Mouse (Mus musculus) forebrain, embryonic 14.5 days (tissue): ENCODE measurements around the gene 9930021J03Rik. TPM values are rescaled to one million over a fixed set of nuclear protein-coding genes. Genes with fewer than 3 reads are reported as not detected.

ENCODE experiments used
- ATAC-seq: fragments of 200-750 bp; cut with Nextera tagmentation; 2 replicates; pipeline ENCODE4 v1.8.0; 2017; ENCODE audit warnings: mild to moderate bottlenecking, moderate library complexity
- DNase-seq: peaks from one replicate; pipeline ENCODE4 v3.0.0-alpha.2; 2015; ENCODE audit warnings: low spot score
- H3K27ac ChIP-seq: fragments of 300-500 bp; sonication (generic); 2 replicates; pipeline ENCODE4 v1.5.1; 2014; ENCODE audit warnings: low read depth, mild to moderate bottlenecking, control low read depth, low read length, moderate library complexity
- H3K27me3 ChIP-seq: fragments of 300-500 bp; sonication (generic); replicated peaks from 2 replicates; pipeline ENCODE4 v1.6.1; 2014; ENCODE audit warnings: low read length, control low read depth, mixed read lengths; ENCODE audit not compliant: control insufficient read depth, insufficient read depth
- H3K36me3 ChIP-seq: fragments of 300-500 bp; sonication (generic); 2 replicates; pipeline ENCODE4 v1.6.1; 2014; ENCODE audit warnings: low read length, control low read depth; ENCODE audit not compliant: control insufficient read depth, insufficient read depth
- H3K4me1 ChIP-seq: fragments of 300-500 bp; sonication (generic); 2 replicates; pipeline ENCODE4 v1.6.1; 2014; ENCODE audit warnings: antibody characterized with exemption, low read length, control low read depth; ENCODE audit not compliant: control insufficient read depth, insufficient read depth
- H3K4me2 ChIP-seq: fragments of 300-500 bp; sonication (generic); 2 replicates; pipeline ENCODE4 v1.6.1; 2014; ENCODE audit warnings: mild to moderate bottlenecking, control low read depth, low read length
- H3K4me3 ChIP-seq: fragments of 300-500 bp; sonication (generic); 2 replicates; pipeline ENCODE4 v1.5.1; 2014; ENCODE audit warnings: low read depth, low read length, control low read depth
- H3K9ac ChIP-seq: fragments of 300-500 bp; sonication (generic); 2 replicates; pipeline ENCODE4 v1.6.1; 2014; ENCODE audit warnings: mild to moderate bottlenecking, low read length, control low read depth, moderate library complexity
- H3K9me3 ChIP-seq: fragments of 300-500 bp; sonication (generic); replicated peaks from 2 replicates; pipeline ENCODE4 v1.6.1; 2016; ENCODE audit warnings: low read length, control low read depth, mixed read lengths; ENCODE audit not compliant: control insufficient read depth
- WGBS: fragments of 180-500 bp; shearing (Covaris S2); extraction: QIAGEN DNeasy Blood & Tissue Kit; methylation state at CpG from one replicate; pipeline ENCODE4 v1.1.7; 2014; 5-methylcytosine and 5-hydroxymethylcytosine counted together
- polyA plus RNA-seq: library from polyadenylated mRNA; unstranded; fragments of >200 nt; fragmentation: Nextera tagmentation; extraction: Ambion mirVana; gene quantifications from 2 replicates; pipeline ENCODE4 v1.2.1, GENCODE M21; 2014

The 9930021J03Rik gene
- polyA plus RNA-seq, 1 experiment from 2014 or later, result 10.0 TPM

DNA sequence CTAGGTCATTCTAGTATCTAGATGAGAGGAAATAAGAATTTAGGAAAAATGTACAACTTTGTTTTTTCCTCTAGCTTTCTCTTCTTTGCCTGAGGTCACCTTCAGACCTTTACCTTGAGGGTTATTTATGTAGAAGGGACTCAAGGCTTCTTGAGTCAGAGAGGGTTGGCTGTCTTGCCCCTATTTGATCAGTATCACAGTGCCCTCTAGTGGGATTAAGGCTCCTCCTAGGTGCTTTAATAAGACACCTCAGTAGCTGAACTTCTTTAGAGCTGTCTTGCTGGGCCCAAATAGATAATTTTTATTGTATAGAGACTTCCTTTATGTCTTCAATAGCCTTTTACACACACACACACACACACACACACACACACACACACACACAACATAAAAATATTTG, 15.2 kb upstream of the 9930021J03Rik start:
- ATAC-seq (peak; percentile 46; the same call in 1 of the 2 replicates), DNase-seq (peak; percentile 86)
- H3K4me3 ChIP-seq, result no peak overlapping the region

DNA sequence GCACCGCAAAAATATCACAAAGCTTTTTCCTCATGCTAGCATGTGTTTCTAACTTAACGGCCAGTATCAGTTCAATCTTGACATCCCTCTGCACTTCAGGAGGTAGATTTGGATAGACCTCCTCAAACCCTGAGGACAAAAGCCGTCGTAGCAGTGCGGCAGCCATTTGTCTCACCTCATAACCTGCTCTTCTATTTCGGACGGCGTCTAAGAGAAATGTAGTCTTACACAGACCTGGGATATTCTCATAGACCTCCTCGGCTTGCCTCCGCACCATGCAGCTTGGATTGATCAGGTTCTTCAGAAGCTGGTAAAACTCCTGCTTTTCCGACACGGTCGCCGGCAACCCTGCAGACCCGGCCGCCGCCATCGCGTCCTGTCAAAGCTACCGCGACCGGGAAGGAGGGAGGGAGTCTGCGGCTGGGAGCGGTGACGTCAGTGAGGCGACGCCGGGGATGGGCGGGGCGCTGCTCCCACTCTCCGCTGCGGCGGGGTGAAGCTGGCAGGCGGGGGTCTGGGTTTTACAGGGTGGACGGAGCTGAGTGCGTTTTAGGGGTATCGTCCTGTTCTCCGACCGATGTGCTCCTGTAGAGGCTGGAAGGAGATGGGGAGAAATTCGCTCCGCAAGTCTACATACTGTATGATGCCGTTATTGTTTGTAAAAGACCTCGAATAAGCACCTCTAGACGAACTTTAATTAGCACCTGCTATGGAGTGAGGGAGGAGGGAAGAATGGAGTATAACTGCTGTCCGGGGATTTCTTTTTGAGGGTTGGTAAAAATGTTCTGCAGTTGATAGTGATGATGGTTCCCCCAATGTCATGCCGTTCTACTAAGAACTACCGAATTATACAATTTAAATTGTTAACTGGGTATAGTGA, 7.0 kb upstream of the 9930021J03Rik start, which contains the start of gene Ranbp6:
Gene Ranbp6 (minus strand): TSS at position 394 of the 880 bp plus-strand sequence.
- Histone ChIP-seq H3K4me1 (peaks cover 17% of the 10 kb centered on the region), H3K9me3 (no peaks in the 10 kb centered on the region), H3K27me3 (no peaks in the 10 kb centered on the region), H3K9ac (peak within 1 kb of the TSS; percentile 85), H3K27ac (0 out of 2 replicates have a peak within 1 kb of the TSS, but pooled peaks have one; percentile 29), H3K4me3 (peak within 1 kb of the TSS; percentile 81), H3K36me3 (peaks cover 25% of the 10 kb centered on the region), H3K4me2 (peak within 1 kb of the TSS; percentile 86)
- ATAC-seq (peak; percentile 97), DNase-seq (peak; percentile 93)
- WGBS, result 1% methylated on average over 47 of the region's 47 CpGs

More for the DNA sequence above, 15.2 kb upstream of the 9930021J03Rik start:
- H3K4me1 ChIP-seq, result no peaks in the 10 kb centered on the region
- H3K4me2 ChIP-seq, result no peak overlapping the region
- no peak overlapping the region for H3K9ac ChIP-seq
- H3K27ac ChIP-seq, result no peak overlapping the region
- H3K27me3 ChIP-seq, result no peaks in the 10 kb centered on the region
- H3K36me3 ChIP-seq, result no peaks in the 10 kb centered on the region
- no peaks in the 10 kb centered on the region for H3K9me3 ChIP-seq

DNA sequence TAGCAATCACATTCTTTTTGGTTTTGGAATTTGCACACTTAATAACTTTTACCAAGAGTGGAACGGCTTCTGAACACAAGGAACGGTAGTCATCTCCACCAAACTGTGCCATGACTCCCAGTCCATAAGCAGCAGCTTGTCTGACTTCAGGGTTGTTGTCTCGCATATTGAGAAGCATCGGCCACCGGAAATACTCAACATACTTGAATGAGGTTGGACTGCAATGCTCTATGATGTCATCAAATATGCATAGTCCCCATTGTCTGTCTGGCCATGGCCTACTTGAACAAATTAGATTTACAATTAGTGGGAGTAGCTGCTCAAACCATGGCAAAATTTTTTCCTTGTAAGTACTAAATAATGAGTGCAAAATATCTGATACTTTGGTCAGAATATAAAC, 4.2 kb upstream of the 9930021J03Rik start:
- 92% methylated on average over 5 of the region's 5 CpGs for WGBS
- no peak for ATAC-seq
- peaks cover 17% of the 10 kb centered on the region for H3K4me1 ChIP-seq

DNA sequence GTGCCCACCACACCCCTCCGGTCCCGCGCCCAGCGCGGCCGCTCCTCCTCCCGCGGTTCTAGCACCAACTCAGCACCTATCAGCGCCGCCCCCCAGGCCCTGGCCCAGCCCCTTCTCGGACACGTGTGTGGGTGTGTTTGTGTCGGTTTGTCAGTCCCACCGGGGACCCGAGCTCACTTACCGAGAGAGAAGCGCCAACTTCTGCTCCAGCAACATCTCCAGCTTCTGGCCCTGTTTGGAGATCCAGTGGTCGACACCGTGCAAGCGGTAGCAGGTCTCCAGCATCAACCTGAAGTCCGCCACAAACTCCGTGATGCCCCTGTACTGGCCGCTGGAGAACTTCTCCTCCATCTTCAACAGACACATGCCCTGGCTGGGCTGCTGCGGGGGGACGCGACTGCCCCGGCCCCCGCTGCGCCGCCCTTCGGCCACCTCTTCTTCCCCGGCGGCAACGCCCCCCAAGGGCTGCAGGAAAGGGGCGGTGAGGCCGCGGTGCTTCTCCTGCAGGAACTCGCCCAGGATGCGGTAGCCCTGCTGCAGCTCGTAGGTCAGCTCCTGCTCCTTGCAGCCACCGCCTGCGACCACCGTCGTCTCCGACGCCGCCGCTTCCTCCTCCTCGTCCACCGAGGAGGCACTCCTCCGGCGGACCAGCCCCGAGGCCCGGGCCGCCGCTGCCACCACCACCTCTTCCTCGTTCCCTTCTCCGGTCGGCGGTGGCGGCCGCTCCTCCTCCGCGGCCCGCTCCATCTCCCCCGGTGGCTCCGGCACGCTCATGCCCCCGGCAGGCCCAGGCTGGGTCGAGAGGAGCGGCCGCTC, 480 bp downstream of the 9930021J03Rik start:
- Histone ChIP-seq H3K27ac (peak overlapping the region; percentile 97), H3K27me3 (no peaks in the 10 kb centered on the region), H3K4me3 (peak overlapping the region; percentile 96), H3K9ac (peak overlapping the region; percentile 89), H3K4me1 (peaks cover 8% of the 10 kb centered on the region), H3K9me3 (no peaks in the 10 kb centered on the region), H3K4me2 (peak overlapping the region; percentile 93), H3K36me3 (peaks cover 14% of the 10 kb centered on the region)
- WGBS, result under 1% methylated on average over 67 of the region's 72 CpGs
- DNase-seq, result peak; percentile 61
- peak; percentile 27 for ATAC-seq

More for the DNA sequence above, 4.2 kb upstream of the 9930021J03Rik start:
- H3K36me3 ChIP-seq, result peaks cover 25% of the 10 kb centered on the region
- H3K9me3 ChIP-seq, result no peaks in the 10 kb centered on the region
- H3K4me3 ChIP-seq, result no peak overlapping the region
- H3K27ac ChIP-seq, result no peak overlapping the region
- H3K4me2 ChIP-seq, result no peak overlapping the region
- no peak for DNase-seq
- no peak overlapping the region for H3K9ac ChIP-seq
- no peaks in the 10 kb centered on the region for H3K27me3 ChIP-seq

DNA sequence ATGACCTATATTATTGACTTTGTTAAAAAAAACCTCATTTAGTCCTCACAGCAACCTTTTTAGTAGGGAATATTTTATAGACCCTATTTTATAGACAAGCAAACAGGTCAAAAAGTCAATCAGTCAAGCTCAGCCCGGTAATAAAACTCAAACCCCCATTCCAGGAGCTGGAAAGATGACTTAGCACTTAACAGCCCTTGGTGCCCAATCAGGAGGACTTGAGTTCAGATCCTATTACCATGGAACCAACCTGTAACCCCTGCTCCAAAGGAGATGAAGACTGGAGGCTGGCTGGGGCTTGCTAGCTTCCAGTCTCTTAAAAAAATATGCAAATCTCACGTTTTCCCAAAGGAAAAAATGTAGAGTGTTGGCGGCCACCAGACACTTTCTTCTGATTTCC, 1.8 kb downstream of the 9930021J03Rik start:
- ATAC-seq (no peak), DNase-seq (no peak)
- Histone ChIP-seq H3K4me2 (peak overlapping the region; percentile 93), H3K4me3 (peak overlapping the region; percentile 21; the same call in 1 of the 2 replicates), H3K9me3 (no peaks in the 10 kb centered on the region), H3K4me1 (peaks cover 7% of the 10 kb centered on the region), H3K27me3 (no peaks in the 10 kb centered on the region), H3K36me3 (peaks cover 1% of the 10 kb centered on the region; the same call in 1 of the 2 replicates), H3K27ac (no peak overlapping the region), H3K9ac (0 out of 2 replicates have a peak overlapping the region, but pooled peaks have one; percentile 21)
- 64% methylated on average over 3 of the region's 3 CpGs for WGBS

DNA sequence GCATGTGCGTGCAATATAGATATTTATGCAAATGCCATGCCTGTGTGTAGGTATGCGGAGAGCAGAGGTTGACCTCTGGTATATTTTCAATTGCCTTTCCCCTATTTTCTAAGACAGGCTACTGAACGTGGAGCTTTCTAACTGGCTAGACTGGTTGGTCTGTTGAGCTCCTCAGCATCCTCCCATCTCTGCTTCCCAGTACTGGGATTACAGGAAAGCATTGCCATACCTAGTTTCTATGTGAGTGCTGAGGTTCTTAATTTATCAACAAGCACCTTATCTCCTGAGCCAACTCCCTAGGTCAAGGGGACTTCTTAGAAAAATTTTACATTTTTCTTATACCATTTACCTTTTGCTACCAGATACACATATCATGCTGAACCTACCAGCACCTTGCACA, 8.4 kb downstream of the 9930021J03Rik start:
- DNase-seq (no peak), ATAC-seq (no peak)
- H3K36me3 ChIP-seq, result no peaks in the 10 kb centered on the region
- H3K27ac ChIP-seq, result no peak overlapping the region
- no peak overlapping the region for H3K4me3 ChIP-seq
- H3K4me1 ChIP-seq, result no peaks in the 10 kb centered on the region
- H3K27me3 ChIP-seq, result no peaks in the 10 kb centered on the region
- H3K4me2 ChIP-seq, result no peak overlapping the region
- no peaks in the 10 kb centered on the region for H3K9me3 ChIP-seq
- 88% methylated on average over 3 of the region's 3 CpGs for WGBS
- H3K9ac ChIP-seq, result no peak overlapping the region

DNA sequence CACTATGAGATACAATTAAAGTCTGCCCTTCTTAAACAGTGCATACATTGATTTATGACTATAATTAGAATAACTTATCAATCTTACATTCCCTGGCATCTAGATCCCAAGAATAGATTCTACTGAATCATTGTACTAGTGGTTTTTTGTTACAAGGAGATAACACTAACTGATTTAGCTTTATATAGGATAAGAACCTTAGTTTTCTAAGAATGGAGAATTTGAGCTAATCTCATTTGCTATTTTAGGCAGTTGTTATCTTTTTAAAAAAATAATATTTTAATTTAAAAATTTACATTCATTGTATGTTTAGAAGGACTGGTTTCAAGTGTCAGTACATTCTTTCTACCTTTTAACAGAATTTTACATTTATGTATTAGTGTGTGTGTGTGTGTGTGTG, 17.8 kb downstream of the 9930021J03Rik start:
- H3K27ac ChIP-seq, result no peak overlapping the region
- no peaks in the 10 kb centered on the region for H3K9me3 ChIP-seq
- H3K4me3 ChIP-seq, result no peak overlapping the region
- ATAC-seq, result no peak
- no peaks in the 10 kb centered on the region for H3K27me3 ChIP-seq
- no peak overlapping the region for H3K9ac ChIP-seq
- DNase-seq, result no peak
- H3K36me3 ChIP-seq, result peaks cover 10% of the 10 kb centered on the region; the same call in 1 of the 2 replicates
- no peak overlapping the region for H3K4me2 ChIP-seq
- no peaks in the 10 kb centered on the region for H3K4me1 ChIP-seq

DNA sequence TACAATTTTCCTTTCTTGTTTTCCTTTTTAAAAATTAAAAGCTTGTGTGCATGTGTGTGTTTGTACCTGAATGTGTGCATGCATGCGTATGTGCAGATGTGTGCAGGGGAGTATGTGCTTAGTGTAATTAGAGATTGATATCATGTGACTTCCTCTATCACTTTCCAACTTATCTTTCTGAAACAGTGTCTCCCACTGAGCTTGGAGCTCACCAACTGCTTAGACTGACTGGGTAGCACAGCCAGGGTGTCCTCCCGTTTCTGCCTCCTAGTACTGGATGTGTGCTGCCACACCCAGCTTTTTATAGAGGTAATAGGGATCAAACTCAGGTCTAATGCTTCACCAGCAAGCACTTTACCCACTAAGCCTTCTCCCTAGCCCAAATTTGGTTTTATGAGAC, 22.9 kb downstream of the 9930021J03Rik start:
- Histone ChIP-seq H3K36me3 (peaks cover 7% of the 10 kb centered on the region; the same call in 1 of the 2 replicates), H3K27me3 (no peaks in the 10 kb centered on the region), H3K27ac (no peak overlapping the region), H3K4me2 (no peak overlapping the region), H3K9ac (no peak overlapping the region), H3K9me3 (no peaks in the 10 kb centered on the region), H3K4me3 (no peak overlapping the region), H3K4me1 (no peaks in the 10 kb centered on the region)
- ATAC-seq (no peak), DNase-seq (no peak)
- WGBS, result 87% methylated on average over 2 of the region's 2 CpGs
